Mouse (Mus musculus) testis, postnatal 10 days (tissue): Measurements from ENCODE around the gene Bckdk.
A peak's percentile ranks its signal among the peaks of the same experiment; 100 is the strongest.
"Not testable (repeated sequence)": the region's sequence is repeated elsewhere in the genome, so short reads cannot be mapped to it uniquely, and the experiment has no call there.

Source experiments
- DNase-seq: peaks from one replicate; pipeline ENCODE4 v3.0.0; 2021; ENCODE audit warnings: low spot score

Gene Bckdk

DNA sequence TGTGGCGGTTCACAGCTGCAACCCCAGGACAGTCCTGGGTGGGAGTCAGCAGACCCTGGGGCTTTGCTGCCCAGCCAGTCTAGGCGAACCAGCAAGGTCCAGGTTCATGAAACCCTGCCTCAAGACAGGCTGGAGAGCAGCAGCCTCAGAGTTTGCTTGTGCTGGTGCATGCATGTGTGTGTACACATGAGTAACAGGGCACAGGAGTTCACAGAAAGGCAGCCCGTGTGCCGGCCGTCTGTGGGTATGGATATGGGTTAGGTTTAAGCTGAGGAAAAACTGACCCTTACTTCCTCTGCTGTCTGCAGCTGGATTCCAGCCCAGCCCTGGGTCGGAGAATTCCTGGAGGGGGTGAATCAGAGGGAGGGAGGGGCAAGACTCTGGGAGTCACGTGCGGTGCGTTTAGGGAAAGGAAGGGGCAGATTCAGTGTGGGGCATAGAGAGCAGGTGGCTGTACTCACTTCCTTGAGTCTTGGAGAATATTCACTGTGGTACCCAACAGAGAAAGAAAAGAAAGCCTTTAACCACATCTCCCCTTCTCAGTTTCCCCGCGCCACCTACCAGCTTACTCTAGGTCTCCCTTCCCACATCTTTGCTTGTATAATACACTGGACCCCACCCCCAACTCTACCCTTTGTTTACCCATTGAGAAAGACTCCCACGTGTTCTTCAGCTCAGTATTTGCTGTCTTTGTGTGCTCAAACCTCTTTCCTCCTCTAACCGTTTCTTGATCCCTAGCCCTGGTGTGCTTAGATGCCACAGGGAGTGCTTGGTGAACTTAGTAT lies 27.7 kb downstream of the Bckdk start:
- no peak for DNase-seq

DNA sequence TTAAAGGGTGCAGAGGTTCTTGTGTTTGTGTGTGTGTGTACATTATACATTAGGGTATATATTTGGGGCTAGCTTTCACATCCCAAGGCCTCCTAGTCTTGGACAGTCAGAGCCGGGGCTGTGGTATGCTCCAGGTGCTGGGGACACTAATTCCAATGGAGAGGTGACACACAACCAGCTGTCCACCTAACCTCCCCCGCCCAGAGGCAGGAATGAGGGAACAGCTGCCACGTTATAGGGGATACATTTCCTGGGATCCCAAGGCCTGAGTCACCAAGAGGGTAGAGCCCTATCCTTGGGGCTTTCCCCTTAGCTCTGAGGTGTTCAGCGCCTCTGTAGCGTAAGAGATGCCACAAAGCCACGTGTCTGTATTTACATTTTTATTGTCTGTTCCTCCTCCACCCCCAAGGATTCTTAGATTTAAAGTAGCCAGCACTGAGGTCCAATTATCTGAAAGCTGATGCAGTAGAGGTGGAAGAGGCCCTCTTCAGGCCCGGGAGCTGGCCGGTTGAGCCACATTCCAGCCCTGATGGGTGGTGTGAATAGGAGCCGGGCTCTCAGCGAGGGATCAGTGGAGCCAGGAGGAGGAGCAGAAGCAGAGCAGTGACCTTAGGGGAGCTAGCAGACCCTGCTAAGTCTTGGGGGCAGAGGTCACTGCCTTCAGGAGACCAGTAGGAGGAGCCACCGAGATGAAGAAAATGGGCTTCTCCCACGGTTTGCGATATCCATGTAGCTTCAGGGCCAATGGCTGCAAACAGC lies 28.6 kb downstream of the Bckdk start:
- no peak for DNase-seq

DNA sequence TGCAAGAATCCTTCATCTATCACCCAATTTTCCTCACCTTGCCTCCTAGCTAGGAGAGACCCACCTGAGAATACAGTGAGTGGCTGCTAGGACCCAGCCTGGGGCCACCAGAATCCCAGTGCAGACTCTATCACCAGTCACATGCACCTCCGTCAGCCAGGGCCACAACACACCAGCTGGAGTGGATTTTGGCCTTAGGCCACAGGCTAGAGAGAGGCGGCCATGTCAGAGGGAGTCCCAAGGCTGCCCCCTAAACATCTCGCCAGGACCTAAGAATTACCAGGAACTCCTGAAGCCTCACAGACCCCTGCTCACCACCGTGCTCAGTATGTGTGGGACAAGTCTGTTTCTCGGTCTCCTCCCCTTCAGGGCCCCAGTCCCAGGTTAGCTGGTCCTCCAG lies 30.2 kb downstream of the Bckdk start:
- DNase-seq = no peak

DNA sequence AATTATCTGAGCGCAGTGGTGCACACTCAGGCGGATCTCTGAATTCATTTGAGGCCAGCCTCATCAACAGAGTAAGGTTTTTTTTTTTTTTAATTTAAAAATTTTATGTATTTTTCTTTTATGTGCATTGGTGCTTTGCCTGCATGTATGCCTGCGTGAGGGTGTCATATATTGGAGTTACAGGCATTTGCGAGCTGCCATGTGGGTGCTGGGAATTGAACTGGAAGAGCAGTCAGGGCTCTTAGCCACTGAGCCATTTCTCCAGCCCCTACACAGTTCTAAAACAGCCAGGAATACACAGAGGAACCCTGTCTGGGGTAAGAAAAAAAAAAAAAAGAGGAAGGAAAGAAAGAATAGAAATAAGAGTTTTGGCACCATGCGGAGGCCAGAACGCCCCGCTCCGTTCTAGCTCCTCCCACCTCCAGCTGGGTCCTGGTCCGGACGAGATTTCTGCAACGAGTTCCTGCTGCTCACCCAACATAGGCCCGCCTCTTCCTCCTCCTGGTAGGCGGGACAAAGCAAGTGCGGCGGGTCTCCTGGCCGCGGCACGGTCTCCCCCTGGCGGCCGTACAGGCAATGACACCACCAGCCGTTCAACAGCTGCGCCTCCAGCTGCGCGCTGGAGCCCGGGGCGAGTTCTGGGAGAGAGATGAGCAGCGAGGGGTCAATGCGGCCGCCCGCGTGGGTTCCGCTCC lies 31.3 kb downstream of the Bckdk start:
- peak; percentile 96 for DNase-seq

DNA sequence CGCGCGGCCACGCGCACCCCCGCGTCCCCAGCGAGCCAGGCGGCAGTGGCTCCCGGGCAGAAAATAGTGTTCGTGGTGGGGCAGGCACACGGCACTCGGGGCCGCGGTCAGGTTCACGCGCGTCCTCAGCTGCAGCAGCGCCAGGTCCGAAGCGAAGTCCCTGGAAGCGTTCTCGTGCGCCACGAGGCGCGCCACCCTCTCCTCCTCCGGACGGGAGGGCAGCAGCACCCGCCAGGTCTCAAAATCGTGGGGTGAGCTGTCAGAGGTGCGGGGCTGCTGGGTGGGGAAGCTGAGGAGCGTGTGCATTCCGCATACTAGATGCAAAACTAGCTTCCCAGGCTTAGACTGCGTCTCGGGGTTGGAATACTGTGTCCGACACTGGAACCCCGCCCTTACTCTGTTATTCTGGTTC lies 31.9 kb downstream of the Bckdk start:
- DNase-seq = no peak

DNA sequence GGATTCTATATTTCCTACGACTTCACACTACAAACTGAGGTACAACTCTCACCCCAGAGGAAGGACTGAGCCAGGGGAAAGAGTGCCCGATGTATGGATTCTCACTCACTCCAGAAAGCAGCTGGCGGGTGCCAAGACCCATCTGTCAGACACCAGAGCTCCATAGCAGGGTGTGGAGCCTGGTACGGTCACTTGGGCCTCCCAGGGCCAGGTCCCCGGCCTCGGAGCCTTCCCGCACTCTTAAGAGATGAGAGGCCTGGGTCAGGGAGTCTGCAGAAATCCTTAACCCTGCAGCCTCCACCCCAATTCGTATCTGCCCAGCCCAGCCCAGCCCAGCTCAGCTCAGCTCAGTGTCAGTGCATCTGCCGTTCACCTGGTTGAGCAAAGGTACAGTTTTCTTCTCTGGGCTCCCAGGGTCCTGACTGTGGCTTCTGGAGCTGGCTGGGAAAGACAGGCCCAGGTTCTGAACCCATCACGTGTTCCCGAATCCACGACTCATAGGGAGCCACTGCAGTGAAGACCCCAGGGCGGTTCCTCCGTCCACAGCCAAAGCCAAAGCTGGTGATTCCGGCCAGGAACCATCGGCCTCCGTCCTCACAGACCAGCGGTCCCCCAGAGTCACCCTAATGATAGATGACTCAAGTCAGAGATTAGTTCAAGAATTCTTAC lies 32.5 kb downstream of the Bckdk start:
- no peak for DNase-seq

DNA sequence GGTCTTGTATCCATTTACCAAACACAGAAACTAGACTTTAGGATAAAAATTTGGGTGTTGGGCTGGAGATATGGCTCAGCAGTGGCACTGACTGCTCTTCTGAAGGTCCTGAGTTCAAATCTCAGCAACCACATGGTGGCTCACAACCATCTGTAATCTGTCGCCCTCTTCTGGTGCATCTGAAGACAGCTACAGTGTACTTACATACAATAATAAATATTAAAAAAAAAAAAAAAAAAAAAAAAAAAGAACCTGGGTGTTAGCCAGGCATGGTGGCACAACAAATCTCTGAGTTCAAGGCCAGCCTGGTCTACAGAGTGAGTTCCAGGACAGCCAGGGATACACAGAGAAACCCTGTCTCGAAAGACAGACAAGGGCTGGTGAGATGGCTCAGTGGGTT lies 38.2 kb downstream of the Bckdk start:
- DNase-seq = not testable (repeated sequence)

DNA sequence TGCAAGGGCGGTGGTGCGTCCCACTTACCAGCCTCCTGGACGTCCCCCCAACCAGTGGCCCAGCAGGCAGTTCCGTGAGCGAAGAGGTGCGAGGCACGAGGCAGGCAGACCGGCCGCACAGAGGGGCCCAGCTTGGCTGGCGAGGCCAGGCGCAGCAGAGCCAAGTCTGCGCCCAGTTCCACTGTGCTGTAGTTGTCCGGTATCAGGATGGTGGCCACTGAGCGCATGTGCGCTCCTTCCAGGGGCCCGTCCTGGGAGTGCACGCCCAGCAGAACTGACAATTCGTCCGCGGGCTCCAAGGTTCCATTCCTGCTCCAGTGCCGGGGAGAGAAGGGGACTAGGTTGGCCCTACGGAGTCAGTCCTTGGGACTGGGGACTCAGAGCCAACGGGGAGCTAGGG lies 40.7 kb downstream of the Bckdk start:
- DNase-seq = peak; percentile 68

DNA sequence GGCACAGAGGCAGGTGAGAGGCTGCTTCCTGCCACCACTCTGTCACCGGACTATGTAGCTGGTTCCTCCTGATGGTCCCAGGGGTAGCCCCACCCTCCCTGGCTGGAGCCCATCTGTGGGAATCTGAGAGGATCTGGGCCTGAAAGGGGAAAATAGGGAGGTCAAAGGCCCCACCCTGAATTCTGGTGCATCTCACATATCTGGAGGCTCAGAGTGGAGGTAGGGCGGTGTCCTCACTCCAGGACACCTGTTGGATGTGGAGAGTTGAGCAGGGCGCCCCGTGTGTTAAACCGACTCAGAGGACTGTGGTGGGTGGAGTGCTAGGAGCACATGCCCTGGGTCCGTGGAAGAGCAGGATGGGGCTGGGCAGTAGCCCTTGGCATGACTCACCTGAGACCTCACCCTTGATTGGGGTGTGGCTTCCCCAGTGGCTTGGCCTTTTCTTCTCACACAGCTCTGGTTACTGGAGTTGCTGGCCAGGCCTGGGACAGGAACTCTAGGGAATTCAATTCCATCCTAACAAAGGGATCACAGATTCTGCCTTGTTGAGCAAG lies 42.7 kb downstream of the Bckdk start, which contains the start of gene Prss36:
Gene Prss36, minus strand, starts transcription at position 256 of the 554 bp plus-strand sequence.
- DNase-seq = no peak

DNA sequence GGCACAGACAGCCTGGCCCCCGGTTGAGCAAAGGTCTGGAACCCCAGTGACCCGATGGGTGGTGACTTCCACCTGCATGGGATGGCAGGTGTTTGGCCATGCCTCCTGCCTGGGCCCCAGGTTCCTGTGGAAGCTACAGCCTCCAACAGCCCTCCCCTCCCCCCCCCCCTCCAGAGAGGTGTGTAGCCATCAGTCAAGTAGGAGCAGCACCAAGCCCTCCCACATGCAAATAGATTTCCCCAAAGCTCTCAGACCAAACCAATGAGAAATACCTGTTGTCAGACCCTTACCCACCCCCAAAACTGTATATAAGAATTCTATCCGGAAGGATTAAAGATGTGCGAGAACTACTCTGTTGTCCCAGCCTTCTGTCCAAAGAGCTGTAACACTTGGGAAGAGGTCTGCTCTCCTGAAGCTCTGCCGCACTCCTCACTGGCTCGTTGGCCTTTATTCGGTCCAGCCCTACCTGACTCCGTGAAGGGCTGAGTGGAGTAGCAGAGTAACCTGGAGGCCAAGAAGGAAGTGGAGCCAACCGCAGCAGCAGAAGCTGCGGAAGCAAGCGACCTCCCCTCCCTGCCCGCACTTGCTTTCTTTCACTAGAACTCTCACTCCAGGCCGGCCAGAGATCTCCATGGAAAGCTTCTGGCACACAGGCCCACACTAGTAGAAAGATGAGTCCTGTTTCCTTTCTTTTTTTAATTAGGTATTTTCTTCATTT lies 49.1 kb downstream of the Bckdk start:
- no peak for DNase-seq

DNA sequence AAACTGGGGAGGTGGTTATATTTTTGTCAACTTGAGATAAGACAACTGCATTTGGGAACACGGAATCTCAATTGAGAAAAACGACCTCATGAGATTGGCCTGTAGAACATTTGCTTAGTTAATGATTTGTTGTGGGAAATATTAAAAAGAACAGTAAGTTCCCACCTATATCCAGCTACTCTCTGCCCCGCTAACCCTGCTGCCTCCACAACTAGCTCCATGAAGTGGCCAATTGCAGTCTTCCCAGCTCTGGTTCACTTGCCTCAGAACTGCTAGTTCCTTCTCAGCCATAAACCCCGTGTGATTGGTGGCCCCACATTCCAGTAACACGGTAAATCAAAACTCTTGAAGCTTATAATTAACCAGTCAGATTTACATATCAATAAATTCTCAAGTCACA lies 55.5 kb downstream of the Bckdk start:
- DNase-seq = peak; percentile 22
